Mouse (Mus musculus) cortical plate, adult 2 months (tissue): ENCODE measurements at regions not wholly inside any gene's neighbourhood (a gene's known extent, or its start where the extent isn't known, plus 50 kb on each side); places are given as distances from the start of the nearest gene placed in this dataset.
A peak's percentile ranks its signal among the peaks of the same experiment; 100 is the strongest.

Experiments
- H3K27ac ChIP-seq: fragments of 200-500 bp; 2 replicates; pipeline ENCODE4 v1.5.1; 2012; ENCODE audit warnings: low read length, control low read depth, inconsistent platforms; ENCODE audit not compliant: insufficient read depth
- H3K4me1 ChIP-seq: fragments of 200-500 bp; 2 replicates; pipeline ENCODE4 v1.6.1; 2011; ENCODE audit warnings: low read length; ENCODE audit not compliant: control insufficient read depth, insufficient read depth
- H3K4me3 ChIP-seq: fragments of 200-500 bp; 2 replicates; pipeline ENCODE4 v1.5.1; 2011; ENCODE audit warnings: mild to moderate bottlenecking, low read length, control low read depth; ENCODE audit not compliant: insufficient read depth
- CTCF ChIP-seq: fragments of 200-500 bp; IDR thresholded peaks from 2 replicates; pipeline ENCODE4 v1.5.1; 2011; ENCODE audit warnings: mild to moderate bottlenecking, control low read depth, low read length; ENCODE audit not compliant: insufficient read depth; ENCODE audit errors: extremely low read depth
- POLR2A ChIP-seq: fragments of 200-500 bp; IDR thresholded peaks from 2 replicates; pipeline ENCODE4 v1.6.1; 2011; ENCODE audit warnings: mild to moderate bottlenecking, low read length, control low read depth; ENCODE audit not compliant: insufficient read depth; ENCODE audit errors: extremely low read depth

GRCm38 (mm10) chr7:115208781-115209180 is 465.3 kb downstream of the Insc start:
- Histone ChIP-seq H3K4me3 (no peak overlapping the region), H3K4me1 (no peaks in the 10 kb centered on the region), H3K27ac (no peak overlapping the region)
- TF ChIP-seq CTCF = no peak
- no peak for TF ChIP-seq POLR2A

DNA sequence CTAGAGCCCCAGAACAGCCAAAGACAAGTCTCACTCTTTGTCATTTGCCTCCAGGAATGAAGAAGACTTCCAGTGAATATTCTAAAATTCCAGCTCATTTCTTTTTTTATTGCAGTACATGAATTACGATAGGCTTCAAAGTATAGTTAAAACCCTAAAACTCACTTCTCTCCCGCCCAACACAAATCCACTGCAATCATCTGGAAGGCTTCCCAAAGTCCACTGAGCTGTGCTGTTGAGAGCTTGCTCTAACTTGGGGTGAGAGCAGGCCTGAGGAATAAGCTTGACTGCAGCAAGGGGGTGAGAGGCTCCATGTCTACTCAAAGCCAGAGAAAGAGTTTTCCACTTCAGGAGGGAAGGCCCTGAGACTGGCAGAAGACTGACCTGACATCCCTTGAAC is 466.5 kb downstream of the Insc start:
- TF ChIP-seq POLR2A (no peak), CTCF (no peak)
- Histone ChIP-seq H3K4me1 (no peaks in the 10 kb centered on the region), H3K27ac (no peak overlapping the region), H3K4me3 (no peak overlapping the region)

- no peak overlapping the region for H3K27ac ChIP-seq
- H3K4me1 ChIP-seq = no peaks in the 10 kb centered on the region; the same call in 1 of the 2 replicates
- no peak overlapping the region for H3K4me3 ChIP-seq
- TF ChIP-seq CTCF (peak; percentile 91), POLR2A (no peak)
Observed at GRCm38 (mm10) chr7:115216838-115217237, 473.3 kb downstream of the Insc start.

DNA sequence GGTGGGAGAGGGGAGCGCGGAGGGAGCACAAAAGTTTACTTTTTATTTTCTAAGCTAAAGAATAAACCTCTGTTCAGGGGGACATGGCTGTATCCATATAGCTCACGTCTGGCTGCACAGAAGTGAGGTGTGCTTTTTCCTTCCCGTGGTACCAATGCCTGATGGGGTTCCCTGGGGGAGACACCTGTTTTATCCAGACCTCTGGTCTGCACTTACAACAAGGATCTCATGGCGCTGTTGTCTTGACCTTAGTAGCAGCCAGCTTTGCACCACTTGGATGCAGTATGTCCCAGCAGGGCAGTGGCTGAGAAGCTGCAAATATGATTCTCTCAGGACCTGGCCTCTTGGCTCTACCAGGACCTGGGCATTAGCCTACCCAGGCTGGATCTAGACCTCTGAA is 473.8 kb downstream of the Insc start:
- TF ChIP-seq CTCF (no peak), POLR2A (no peak)
- Histone ChIP-seq H3K4me1 (no peaks in the 10 kb centered on the region; the same call in 1 of the 2 replicates), H3K27ac (no peak overlapping the region), H3K4me3 (no peak overlapping the region)

DNA sequence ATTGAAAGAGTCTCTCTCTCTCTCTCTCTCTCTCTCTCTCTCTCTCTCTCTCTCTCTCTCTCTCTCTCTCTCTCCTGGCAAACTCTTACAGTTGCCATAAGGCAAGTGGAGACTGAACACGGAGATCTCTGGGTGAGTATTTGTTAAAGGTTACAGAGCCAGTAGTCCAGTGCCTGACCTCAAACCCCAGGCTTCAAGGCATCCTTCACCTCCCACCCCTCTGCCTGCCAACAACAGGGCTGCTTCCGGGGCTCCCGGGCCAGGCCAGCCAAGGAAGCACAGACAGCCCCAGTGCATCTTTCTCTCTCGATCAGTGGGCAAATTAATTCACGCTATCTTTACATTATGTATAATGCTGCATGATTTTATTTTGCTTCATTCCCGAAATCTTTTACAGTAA is 474.2 kb downstream of the Insc start:
- no peak for TF ChIP-seq CTCF
- no peak for TF ChIP-seq POLR2A
- Histone ChIP-seq H3K4me3 (no peak overlapping the region), H3K4me1 (no peaks in the 10 kb centered on the region; the same call in 1 of the 2 replicates), H3K27ac (no peak overlapping the region)

- no peak for TF ChIP-seq CTCF
- TF ChIP-seq POLR2A = no peak
- no peak overlapping the region for H3K27ac ChIP-seq
- no peak overlapping the region for H3K4me3 ChIP-seq
Observed at GRCm38 (mm10) chr7:115218596-115219180, 475.2 kb downstream of the Insc start.

GRCm38 (mm10) chr7:115222642-115223041 is 479.1 kb downstream of the Insc start:
- no peaks in the 10 kb centered on the region; the same call in 1 of the 2 replicates for H3K4me1 ChIP-seq
- H3K27ac ChIP-seq = no peak overlapping the region
- TF ChIP-seq CTCF = no peak
- no peak for TF ChIP-seq POLR2A
- H3K4me3 ChIP-seq = no peak overlapping the region

More at GRCm38 (mm10) chr7:115218596-115219180, 475.2 kb downstream of the Insc start:
- no peaks in the 10 kb centered on the region; the same call in 1 of the 2 replicates for H3K4me1 ChIP-seq

DNA sequence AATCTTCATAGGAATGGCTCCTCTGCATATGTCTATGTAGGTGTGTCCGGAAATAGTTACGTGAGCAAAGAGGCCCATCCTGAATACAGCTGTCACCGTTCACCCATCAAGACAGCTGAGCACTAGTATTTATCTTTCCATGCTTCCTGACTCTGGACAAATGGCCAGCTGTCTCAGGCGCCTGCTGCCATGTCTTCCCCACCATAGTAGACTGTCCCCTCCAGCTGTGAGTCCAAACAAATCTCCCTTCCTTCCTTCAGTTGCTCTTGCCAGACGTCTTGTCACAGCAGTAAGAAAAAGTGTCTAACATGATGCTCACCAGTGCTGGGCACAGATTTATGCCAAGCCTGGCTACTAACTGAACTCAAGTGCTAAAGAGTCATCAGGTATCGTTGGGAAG is 487.0 kb downstream of the Insc start:
- Histone ChIP-seq H3K27ac (no peak overlapping the region), H3K4me1 (no peaks in the 10 kb centered on the region), H3K4me3 (no peak overlapping the region)
- TF ChIP-seq CTCF (no peak), POLR2A (no peak)

DNA sequence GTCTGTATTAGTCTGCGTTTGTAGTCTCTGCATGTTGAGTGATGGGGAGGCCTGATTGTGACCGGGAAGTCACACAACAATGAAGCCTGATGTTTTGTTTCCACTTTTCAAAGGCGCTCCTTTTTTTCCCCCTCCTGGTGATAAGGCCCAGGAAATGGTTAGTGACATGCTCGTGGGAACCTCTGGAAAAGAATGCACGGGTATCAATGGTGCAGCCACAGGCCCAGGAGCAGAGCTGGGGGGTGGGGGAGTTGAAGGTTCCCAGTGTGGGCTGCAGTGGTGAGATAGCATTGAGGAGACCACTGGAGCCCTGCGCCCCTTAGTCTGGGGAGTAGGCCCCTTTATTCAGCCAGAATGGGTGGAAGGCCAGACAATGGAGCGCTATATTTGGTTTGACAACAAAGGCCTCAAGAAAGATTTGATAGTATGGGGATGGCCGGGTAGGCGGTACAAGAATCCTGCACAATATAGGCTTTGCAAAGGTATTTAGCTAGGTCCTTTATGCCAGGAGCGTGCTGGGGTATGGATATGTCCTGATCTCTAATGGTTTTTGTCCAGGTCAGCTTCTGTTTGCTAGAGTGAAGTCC is 490.4 kb downstream of the Insc start:
- TF ChIP-seq CTCF = no peak
- no peak for TF ChIP-seq POLR2A
- Histone ChIP-seq H3K4me1 (no peaks in the 10 kb centered on the region), H3K4me3 (no peak overlapping the region), H3K27ac (no peak overlapping the region)

DNA sequence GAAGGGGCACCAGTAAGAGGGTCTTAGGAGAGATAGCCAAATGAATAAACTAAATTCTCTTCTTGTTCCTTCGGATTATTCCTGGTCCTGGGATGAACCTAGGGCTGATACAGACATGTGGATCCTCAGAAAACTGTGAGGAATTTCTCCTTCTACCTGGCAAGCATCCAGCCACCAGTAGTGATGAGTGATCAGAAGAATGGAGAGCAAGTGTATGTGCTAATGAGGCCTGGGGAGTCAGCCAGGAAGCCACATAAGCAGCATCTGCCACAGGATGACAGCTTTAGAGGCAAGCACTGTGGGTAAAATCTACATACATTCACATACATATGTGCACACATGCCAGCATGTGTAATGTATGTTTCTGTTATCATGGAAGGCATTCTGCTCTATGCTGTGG is 493.6 kb downstream of the Insc start:
- TF ChIP-seq POLR2A (no peak), CTCF (no peak)
- H3K27ac ChIP-seq = no peak overlapping the region
- no peaks in the 10 kb centered on the region for H3K4me1 ChIP-seq
- H3K4me3 ChIP-seq = no peak overlapping the region
